Mouse (Mus musculus) ES-Bruce4 (cell line): ENCODE results near the gene Nyx.

Experiments used
- CTCF ChIP-seq: IDR thresholded peaks from one replicate; pipeline ENCODE4 v1.8.1; 2011; ENCODE audit warnings: low read depth, low read length
- EP300 ChIP-seq: IDR thresholded peaks from 2 replicates; pipeline ENCODE4 v1.6.1; 2011; ENCODE audit warnings: low read depth, low read length; ENCODE audit not compliant: insufficient read depth
- POLR2A ChIP-seq: IDR thresholded peaks from one replicate; pipeline ENCODE4 v1.8.1; 2011; ENCODE audit warnings: low read length; ENCODE audit not compliant: insufficient read depth

DNA sequence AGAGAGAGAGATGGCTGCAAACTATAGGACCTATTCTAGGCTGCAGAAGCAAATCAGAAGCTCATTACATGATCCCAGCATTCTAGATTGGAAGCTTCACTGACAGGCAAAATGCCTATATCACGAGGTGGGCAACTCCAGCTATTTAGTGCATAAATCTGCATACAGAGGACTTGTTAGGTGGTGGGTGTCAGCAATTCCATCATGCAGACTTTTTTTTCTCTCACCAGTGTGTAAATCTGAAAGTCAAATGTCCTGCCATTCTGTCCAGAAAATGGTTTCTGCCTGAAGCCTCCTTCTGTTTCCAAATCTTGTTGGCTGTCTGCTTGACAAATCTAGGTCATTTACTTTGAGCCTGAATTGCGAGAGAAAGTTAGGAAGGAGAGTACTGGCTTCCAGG, 11.7 kb downstream of the Nyx start:
- no peak for TF ChIP-seq CTCF
- TF ChIP-seq EP300: no peak
- no peak for TF ChIP-seq POLR2A
